Mouse (Mus musculus) c-Kit-negative CD71-positive TER-119-positive erythroid progenitor cells, embryonic 14.5 days (primary cell): ENCODE measurements around the gene Ets1.

Experiments used
- DNase-seq: peaks from one replicate; pipeline ENCODE4 v3.0.0-alpha.2; 2013; ENCODE audit warnings: low read depth, low spot score

Gene Ets1

DNA sequence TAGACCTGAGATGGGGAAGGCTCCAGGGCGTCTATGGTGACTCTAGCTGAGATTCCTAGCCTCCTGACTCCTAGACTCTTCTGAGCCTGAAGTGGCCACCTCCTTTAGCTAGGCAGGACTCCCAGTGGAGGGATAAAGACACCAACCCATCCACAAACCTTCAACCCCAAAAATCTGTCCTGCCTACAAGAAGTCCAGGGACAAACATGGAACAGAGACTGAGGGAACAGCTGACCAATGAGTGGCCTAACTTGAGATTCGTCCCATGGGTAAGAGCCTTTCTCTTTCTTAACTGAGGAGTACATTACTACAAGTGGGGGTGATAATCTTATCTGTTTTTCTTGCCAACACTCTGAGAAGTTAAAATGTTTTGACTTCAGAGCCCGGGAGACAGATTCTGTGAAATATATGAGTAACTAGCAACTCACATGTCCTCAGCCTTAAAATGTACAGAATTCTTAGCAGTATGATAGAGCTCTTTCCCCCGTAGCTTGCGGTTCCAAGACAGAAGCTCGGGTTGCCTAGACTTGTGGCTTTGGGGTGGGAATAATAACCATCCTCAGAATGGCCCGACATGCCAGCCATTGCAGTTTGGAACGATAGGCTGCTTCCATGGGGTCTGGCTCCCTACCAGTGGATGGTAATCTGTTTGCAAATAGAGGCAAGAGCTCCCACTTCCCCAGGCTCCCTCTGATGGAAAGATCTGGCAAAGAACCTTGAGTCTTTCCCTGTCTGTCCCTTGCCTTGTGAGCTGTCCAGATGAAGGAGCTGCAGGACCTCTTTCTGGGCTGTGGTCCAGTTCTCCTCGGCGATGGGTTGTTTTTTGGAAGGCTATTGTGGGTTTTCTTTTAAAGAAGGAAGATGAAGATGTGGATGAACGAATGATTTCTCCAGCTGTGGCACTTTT lies 30.8 kb downstream of the Ets1 start:
- DNase-seq = no peak

DNA sequence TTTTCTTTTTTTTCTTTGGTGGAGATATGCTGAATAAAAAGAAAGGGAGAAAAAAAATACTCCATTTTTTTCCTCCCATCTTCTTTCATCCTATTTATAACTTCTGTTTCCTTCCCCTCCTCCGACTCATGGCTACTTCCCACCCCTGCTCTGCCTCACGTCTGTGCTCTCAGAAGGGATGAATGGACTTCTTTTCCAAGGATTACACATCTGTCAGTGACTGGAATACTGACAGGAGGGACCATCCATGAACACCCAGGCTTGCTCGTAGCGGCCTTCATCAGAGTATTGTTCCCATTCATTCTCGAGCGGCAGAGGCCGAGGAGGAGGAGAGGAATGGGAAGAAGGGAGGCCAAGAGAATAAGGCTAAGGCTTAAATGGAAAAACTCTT lies 31.5 kb downstream of the Ets1 start:
- no peak for DNase-seq

DNA sequence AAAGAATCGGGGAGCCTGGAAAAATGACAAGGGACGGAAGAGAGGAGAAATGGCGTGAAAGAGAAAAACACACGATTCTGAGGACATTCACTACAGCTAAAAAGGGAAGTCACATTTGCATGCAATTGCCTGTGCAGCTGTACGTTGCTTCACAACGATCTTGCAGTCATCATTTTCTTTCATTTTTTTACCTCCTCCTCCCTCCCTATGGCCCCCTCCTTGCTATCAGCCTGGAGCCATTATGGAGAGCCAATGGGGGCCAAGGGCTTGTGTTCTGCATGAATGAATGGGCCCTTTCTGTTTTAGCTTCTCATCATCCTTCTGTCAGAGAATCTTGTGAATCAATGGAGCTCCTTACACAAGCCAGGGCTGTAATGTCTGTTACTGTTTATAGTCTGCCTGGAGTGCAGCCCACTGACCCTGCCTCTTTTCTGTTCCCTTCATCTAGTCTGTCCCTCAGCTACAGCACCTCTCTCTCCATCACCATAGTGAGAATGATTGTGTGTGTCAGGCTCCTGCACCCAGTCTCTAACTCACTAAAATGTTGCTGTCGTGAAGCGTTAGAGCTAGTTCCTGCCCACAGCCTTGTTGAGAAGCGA lies 32.2 kb downstream of the Ets1 start:
- no peak for DNase-seq

DNA sequence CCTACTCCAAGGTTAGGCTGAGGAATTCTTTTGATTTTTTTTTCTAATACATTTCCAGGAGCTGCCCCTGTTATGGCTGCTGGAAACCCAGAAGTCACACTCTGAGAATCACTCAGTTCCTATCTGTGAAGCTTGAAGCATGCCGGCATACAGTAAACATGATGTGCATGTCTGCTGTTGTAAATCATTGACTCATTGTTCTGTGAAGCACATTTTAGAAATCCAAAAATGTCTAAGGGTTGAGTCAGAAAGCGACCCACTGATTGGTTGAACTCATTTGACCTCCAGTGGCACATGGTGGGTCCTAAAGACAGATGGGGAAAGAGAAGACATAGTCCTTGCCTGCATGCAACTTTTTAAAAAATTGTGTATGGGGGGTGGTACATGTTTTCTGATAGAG lies 33.4 kb downstream of the Ets1 start:
- DNase-seq = no peak

DNA sequence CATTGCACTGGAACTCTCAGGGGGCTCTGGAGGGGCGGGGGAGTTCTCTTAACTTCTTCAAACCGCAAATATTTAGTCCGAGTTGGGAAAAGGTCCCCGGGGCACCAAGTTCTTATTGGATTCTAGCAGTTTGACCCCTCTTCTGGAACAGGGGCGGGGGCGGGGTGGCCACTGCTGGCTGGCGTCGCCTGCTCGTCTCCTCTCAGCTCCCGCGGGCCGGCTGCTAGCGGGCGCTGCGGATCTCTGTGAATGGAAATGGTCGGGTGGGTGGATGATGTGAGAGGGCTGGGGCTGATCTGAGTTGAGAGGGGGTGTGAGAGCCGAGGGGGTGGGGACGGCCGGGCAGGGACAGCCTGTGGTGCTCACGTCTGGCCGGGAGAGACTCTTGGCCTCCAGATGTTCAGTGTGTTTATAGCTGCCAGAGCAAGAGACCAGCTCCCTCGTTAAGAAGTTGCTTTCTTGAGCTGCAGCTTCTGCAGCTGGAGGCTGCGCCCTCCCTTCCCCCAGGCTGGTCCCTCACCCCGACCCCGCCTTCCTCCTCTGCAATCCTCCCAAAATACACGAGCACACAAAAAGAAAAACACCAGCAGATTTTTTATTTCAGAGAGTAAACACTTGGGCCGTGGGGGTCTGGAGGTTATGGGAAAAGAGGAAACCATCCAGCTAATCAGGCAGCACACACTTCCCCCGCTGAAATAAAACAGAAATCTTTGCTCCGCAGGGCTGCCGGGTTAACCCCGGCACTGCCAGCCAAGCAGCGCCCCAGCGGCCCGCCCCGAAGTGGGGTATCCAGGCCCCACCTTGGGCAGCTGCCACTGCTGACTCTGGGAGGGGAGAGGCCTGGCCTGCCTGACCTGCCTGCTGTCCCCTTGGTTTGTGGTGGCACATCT lies 36.2 kb downstream of the Ets1 start:
- DNase-seq = no peak

GRCm38 (mm10) chr9:32673923-32674322 lies 37.9 kb downstream of the Ets1 start:
- no peak for DNase-seq

GRCm38 (mm10) chr9:32675671-32676409 lies 39.8 kb downstream of the Ets1 start:
- DNase-seq = no peak

DNA sequence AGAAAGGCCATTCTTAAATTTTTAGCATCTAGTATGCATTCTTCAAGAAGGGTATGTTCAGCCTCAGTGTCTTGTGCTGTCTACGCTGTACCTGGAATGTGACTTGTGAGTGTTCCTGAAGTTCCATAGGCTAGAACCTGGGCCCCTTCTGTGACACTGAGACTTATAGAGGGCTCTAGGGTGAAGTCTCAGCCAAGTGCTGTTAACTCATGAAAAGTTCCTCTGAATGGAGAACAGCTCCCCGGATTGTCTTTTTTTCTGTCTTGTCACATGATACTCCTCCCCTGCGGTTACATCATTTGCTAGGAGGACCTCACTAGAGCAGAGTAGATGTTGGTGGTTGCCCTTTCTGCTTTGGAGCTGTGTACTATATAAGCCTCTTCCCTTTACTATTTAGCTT lies 40.5 kb downstream of the Ets1 start:
- DNase-seq = no peak

- DNase-seq = no peak
Observed at GRCm38 (mm10) chr9:32677646-32678045, 41.6 kb downstream of the Ets1 start.

GRCm38 (mm10) chr9:32678120-32678757 lies 42.2 kb downstream of the Ets1 start:
- no peak for DNase-seq

DNA sequence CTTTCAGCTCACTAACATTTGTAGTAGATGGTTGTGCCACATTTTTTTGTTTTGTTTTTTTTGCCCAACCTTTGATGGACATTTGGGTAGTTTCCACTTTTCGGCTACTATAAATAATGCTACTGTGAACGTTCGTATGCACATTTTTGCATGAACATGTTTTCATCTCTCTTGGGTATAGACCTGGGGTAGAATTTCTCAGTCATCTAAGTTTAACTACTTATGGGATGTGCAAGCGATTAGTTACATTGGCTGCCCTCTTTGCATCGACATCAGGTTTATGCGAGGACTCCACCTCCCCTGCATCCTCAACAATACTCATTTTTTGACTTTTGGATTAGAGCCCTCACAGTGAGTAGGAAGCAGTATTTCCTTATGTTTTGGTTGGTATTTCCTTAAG lies 43.5 kb downstream of the Ets1 start:
- DNase-seq = no peak

GRCm38 (mm10) chr9:32680201-32680600 lies 44.2 kb downstream of the Ets1 start:
- no peak for DNase-seq

- DNase-seq = no peak
Observed at GRCm38 (mm10) chr9:32685793-32686558, 50.0 kb downstream of the Ets1 start.

- DNase-seq = no peak
Observed at GRCm38 (mm10) chr9:32688351-32688750, 52.3 kb downstream of the Ets1 start.

DNA sequence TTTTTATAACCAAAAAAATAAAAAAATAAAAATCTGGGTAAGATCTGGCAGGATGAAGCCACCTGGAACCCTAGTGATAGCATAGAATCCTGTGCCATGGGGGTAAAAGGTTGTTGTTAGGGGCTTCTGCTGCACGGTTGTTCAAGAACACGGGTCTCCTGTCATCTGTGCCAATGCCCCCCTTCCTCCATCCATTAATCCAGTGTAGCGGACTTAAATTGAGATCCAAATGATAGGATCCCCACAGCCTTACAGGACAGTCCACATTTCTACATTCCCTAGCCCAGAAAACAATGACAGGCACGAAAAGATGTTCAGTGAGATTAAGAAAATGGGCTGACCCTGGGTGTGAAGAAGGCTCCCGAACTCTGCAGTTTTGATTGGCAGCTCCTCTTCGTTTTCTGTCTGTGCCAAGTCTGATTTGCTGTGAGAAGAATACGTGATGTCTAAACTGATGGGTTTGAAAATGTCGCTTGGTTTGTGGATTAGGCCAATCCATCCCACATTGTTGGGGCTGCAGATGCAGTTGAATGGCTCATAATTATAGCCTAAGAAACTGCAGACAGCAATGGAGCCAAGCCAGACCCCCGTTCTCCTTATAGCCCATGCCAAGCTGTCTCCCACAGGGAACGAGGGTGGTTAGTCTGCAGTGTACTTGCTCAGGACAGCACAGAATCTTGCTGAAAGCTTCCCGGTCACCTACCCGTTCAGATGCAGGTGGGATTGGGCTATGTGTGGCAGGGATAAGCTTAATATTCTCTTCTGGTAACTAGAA lies 55.3 kb downstream of the Ets1 start:
- DNase-seq = no peak

- DNase-seq = no peak
Observed at GRCm38 (mm10) chr9:32692944-32693343, 56.9 kb downstream of the Ets1 start.

DNA sequence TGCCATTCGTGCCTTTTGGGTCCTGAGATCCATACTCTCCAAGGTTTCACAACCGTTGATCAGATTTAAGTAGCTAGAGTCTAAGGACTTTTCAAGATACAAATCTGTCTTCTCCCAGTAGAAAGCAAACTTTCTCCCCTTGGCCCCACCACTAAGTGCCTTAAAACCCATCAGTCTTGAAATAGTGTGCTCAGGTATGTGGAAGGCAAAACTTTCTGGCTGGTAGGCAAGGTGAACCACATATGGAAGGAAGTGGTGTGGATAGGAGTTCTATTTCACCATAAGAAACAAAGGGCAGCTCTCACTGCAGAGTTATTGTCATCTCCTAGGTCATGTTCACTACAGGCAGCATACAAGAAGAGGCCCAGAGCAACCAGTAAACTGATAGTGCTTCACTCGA lies 57.4 kb downstream of the Ets1 start:
- DNase-seq = no peak

GRCm38 (mm10) chr9:32694111-32694824 lies 58.2 kb downstream of the Ets1 start:
- DNase-seq = no peak
